Mouse (Mus musculus) embryonic facial prominence, embryonic 11.5 days (tissue): Measurements from ENCODE around the gene Mc1r. TPM values are rescaled to one million over a fixed set of nuclear protein-coding genes. Genes with fewer than 3 reads are reported as not detected.

Experiments used
- ATAC-seq: fragments of 200-750 bp; cut with Nextera tagmentation; replicated peaks from 2 replicates; pipeline ENCODE4 v1.8.0; 2017; ENCODE audit warnings: low read depth; ENCODE audit not compliant: insufficient number of reproducible peaks, low FRiP score, low TSS enrichment
- DNase-seq: peaks from one replicate; pipeline ENCODE4 v3.0.0-alpha.2; 2015; ENCODE audit warnings: low spot score
- H3K27ac ChIP-seq: fragments of 300-500 bp; sonication (generic); replicated peaks from 2 replicates; pipeline ENCODE4 v1.5.1; 2014; ENCODE audit warnings: mild to moderate bottlenecking, low read depth, low read length, control low read depth
- H3K27me3 ChIP-seq: fragments of 300-500 bp; sonication (generic); 2 replicates; pipeline ENCODE4 v1.6.1; 2014; ENCODE audit warnings: mild to moderate bottlenecking, low read length, moderate library complexity, mixed read lengths; ENCODE audit not compliant: control insufficient read depth, insufficient read depth
- H3K36me3 ChIP-seq: fragments of 300-500 bp; sonication (generic); replicated peaks from 2 replicates; pipeline ENCODE4 v1.6.1; 2014; ENCODE audit warnings: low read depth, mild to moderate bottlenecking, low read length, moderate library complexity, mixed read lengths; ENCODE audit not compliant: control insufficient read depth, insufficient read depth
- H3K4me1 ChIP-seq: fragments of 300-500 bp; sonication (generic); 2 replicates; pipeline ENCODE4 v1.6.1; 2014; ENCODE audit warnings: low read length, mixed read lengths; ENCODE audit not compliant: control insufficient read depth, insufficient read depth
- H3K4me2 ChIP-seq: fragments of 300-500 bp; sonication (generic); 2 replicates; pipeline ENCODE4 v1.6.1; 2014; ENCODE audit warnings: low read depth, mild to moderate bottlenecking, control low read depth, low read length, moderate library complexity
- H3K4me3 ChIP-seq: fragments of 300-500 bp; sonication (generic); 2 replicates; pipeline ENCODE4 v1.5.1; 2014; ENCODE audit warnings: low read depth, low read length, control low read depth
- H3K9ac ChIP-seq: fragments of 300-500 bp; sonication (generic); replicated peaks from 2 replicates; pipeline ENCODE4 v1.6.1; 2014; ENCODE audit warnings: mild to moderate bottlenecking, control low read depth, low read length
- H3K9me3 ChIP-seq: fragments of 300-500 bp; sonication (generic); replicated peaks from 2 replicates; pipeline ENCODE4 v1.6.1; 2016; ENCODE audit warnings: mild to moderate bottlenecking, low read length, inconsistent platforms, mixed read lengths; ENCODE audit not compliant: control insufficient read depth
- WGBS: fragments of 180-500 bp; shearing (Covaris S2); extraction: QIAGEN DNeasy Blood & Tissue Kit; methylation state at CpG from one replicate; pipeline ENCODE4 v1.1.7; 2014; 5-methylcytosine and 5-hydroxymethylcytosine counted together
- polyA plus RNA-seq: library from polyadenylated mRNA; unstranded; fragments of >200 nt; fragmentation: Nextera tagmentation; extraction: Ambion mirVana; gene quantifications from 2 replicates; pipeline ENCODE4 v1.2.1, GENCODE M21; 2014

Mc1r gene
- polyA plus RNA-seq, 1 experiment from 2014 or later = not detected

DNA sequence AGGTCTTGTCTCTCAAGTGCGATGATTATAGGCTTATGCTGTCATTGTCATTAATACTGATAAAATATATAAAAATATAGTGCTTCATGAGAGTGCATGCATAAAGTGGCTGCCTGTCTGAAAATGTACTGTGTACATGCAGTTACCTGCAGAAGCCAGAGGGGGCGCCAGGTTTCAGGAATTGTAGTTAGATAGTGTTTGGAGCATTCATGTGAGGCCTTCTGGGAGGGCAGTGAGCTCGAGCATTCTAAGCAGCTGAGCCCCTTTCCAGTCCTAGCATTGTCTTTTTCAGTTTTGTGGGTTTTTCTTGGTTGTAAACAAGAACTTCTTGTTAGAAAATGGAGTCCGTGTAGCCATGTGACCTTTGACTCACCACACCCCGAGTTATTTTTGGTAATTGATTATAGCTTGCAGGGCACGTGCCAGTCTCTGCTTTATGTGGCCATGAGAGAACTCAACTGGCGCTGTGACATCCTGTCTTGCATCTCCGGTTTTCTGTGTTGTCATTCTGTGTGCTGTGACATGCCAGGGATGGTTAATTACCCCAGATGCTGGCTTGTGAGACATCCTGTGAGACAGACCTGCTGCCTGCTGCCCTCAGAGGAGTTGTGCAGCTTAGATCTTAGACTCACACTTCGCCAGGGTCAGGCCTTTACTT lies 21.9 kb upstream of the Mc1r start:
- no peaks in the 10 kb centered on the region for H3K9me3 ChIP-seq
- H3K9ac ChIP-seq = no peak overlapping the region
- WGBS = 72% methylated on average over 9 of the region's 9 CpGs
- H3K36me3 ChIP-seq = peaks cover 14% of the 10 kb centered on the region
- ATAC-seq (no peak), DNase-seq (peak; percentile 44)
- no peak overlapping the region for H3K27ac ChIP-seq
- H3K4me1 ChIP-seq = no peaks in the 10 kb centered on the region
- H3K4me3 ChIP-seq = no peak overlapping the region
- no peaks in the 10 kb centered on the region for H3K27me3 ChIP-seq
- H3K4me2 ChIP-seq = no peak overlapping the region

DNA sequence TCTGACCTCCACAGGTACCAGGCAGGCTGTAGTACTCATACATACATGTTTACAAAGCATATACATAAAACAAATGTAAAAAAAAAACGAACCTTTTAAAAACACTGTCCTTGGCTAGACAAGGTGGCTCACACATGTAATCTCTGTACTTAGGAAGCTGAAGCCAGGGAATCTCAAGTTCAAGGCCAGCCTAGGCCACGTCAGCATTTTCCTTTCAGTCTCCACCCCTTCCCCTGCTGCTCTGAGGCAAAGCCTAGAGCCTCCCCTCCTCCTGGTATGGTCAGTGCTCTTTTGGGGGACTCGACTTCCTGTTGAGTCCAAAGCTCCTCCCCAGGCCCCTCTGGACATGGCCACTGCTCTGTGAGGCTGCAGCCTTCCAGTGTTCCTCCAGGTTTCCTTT lies 19.9 kb upstream of the Mc1r start:
- Histone ChIP-seq H3K36me3 (peaks cover 14% of the 10 kb centered on the region), H3K4me1 (no peaks in the 10 kb centered on the region)
- no peak for DNase-seq

GRCm38 (mm10) chr8:123387801-123388200 lies 19.1 kb upstream of the Mc1r start:
- Histone ChIP-seq H3K4me1 (no peaks in the 10 kb centered on the region), H3K36me3 (peaks cover 14% of the 10 kb centered on the region), H3K4me3 (no peak overlapping the region), H3K9me3 (no peaks in the 10 kb centered on the region), H3K27ac (no peak overlapping the region), H3K27me3 (no peaks in the 10 kb centered on the region), H3K9ac (no peak overlapping the region), H3K4me2 (no peak overlapping the region)
- ATAC-seq (no peak), DNase-seq (no peak)
- 88% methylated on average over 8 of the region's 8 CpGs for WGBS

More for the DNA sequence above, 19.9 kb upstream of the Mc1r start:
- no peak for ATAC-seq
- Histone ChIP-seq H3K4me2 (no peak overlapping the region), H3K9me3 (no peaks in the 10 kb centered on the region), H3K9ac (no peak overlapping the region), H3K27me3 (no peaks in the 10 kb centered on the region), H3K4me3 (no peak overlapping the region), H3K27ac (no peak overlapping the region)
- WGBS = 90% methylated on average over 3 of the region's 3 CpGs

DNA sequence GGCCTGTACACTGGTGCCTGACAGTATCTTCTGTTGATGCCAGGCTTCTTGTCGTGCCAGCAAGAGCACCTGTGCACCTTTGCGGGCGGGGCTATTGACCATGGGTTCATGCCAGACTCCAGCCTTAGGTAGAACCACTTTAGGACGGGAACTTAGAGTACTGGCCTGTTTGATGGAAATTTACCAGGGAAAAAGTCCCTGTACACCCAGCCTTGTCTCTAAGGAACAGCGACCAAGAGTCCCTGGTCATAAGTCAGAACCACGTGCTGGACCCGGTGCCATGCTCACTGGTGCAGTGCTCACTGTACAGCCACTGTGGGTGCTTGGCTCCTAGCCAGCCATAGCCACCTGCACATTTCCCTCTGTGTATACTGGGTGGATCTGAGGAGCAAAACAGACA lies 17.9 kb upstream of the Mc1r start:
- H3K27me3 ChIP-seq = no peaks in the 10 kb centered on the region
- no peaks in the 10 kb centered on the region for H3K4me1 ChIP-seq
- H3K9me3 ChIP-seq = no peaks in the 10 kb centered on the region
- ATAC-seq (no peak), DNase-seq (no peak)
- no peak overlapping the region for H3K4me2 ChIP-seq
- peaks cover 8% of the 10 kb centered on the region for H3K36me3 ChIP-seq
- H3K27ac ChIP-seq = no peak overlapping the region
- no peak overlapping the region for H3K4me3 ChIP-seq
- no peak overlapping the region for H3K9ac ChIP-seq
- 97% methylated on average over 7 of the region's 7 CpGs for WGBS

GRCm38 (mm10) chr8:123398308-123398707 lies 8.6 kb upstream of the Mc1r start:
- DNase-seq (no peak), ATAC-seq (no peak)
- Histone ChIP-seq H3K9me3 (no peaks in the 10 kb centered on the region), H3K27ac (no peak overlapping the region), H3K27me3 (no peaks in the 10 kb centered on the region), H3K4me3 (no peak overlapping the region), H3K4me1 (no peaks in the 10 kb centered on the region), H3K4me2 (no peak overlapping the region), H3K9ac (no peak overlapping the region), H3K36me3 (peaks cover 4% of the 10 kb centered on the region)
- WGBS = 96% methylated on average over 13 of the region's 13 CpGs

- ATAC-seq (no peak), DNase-seq (no peak)
- no peak overlapping the region for H3K4me3 ChIP-seq
- H3K36me3 ChIP-seq = peaks cover 4% of the 10 kb centered on the region
- no peaks in the 10 kb centered on the region for H3K27me3 ChIP-seq
- no peaks in the 10 kb centered on the region for H3K4me1 ChIP-seq
- WGBS = 92% methylated on average over 9 of the region's 9 CpGs
- no peaks in the 10 kb centered on the region for H3K9me3 ChIP-seq
- H3K4me2 ChIP-seq = no peak overlapping the region
- H3K9ac ChIP-seq = no peak overlapping the region
- no peak overlapping the region for H3K27ac ChIP-seq
Observed at GRCm38 (mm10) chr8:123401936-123402335, 5.0 kb upstream of the Mc1r start.

- Histone ChIP-seq H3K9ac (no peak overlapping the region), H3K4me2 (no peak overlapping the region), H3K4me3 (no peak overlapping the region), H3K27me3 (no peaks in the 10 kb centered on the region), H3K27ac (no peak overlapping the region), H3K36me3 (peaks cover 4% of the 10 kb centered on the region), H3K9me3 (no peaks in the 10 kb centered on the region), H3K4me1 (no peaks in the 10 kb centered on the region)
- DNase-seq (no peak), ATAC-seq (no peak)
- 89% methylated on average over 9 of the region's 9 CpGs for WGBS
Observed at GRCm38 (mm10) chr8:123402730-123403326, 4.1 kb upstream of the Mc1r start.

DNA sequence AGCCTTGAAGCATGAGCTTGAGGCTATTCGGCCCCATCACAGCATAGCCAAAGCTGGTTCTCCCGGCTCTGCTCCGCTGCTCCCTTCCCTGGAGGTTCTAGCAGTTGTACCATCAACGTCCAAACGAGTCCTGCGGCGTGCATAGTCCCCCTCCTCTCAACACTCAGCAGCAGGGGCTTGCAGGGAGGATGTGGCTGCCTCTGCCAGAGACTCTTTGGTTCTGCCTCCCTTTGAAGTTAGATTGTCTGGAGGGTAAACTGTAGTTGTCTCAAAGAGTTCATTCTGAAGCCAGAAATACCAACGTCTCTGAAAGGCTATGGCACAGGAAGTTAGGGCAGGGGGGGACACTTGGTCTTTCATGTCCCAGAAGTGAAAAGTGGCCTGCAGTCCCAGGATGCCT lies 2.4 kb upstream of the Mc1r start:
- WGBS = 25% methylated on average over 8 of the region's 8 CpGs
- no peak overlapping the region for H3K27ac ChIP-seq

More for the DNA sequence above, 2.4 kb upstream of the Mc1r start:
- DNase-seq = no peak
- Histone ChIP-seq H3K4me3 (no peak overlapping the region), H3K36me3 (no peaks in the 10 kb centered on the region; the same call in none of the 2 replicates), H3K4me2 (no peak overlapping the region), H3K27me3 (peaks cover 4% of the 10 kb centered on the region; the same call in 1 of the 2 replicates), H3K9me3 (no peaks in the 10 kb centered on the region), H3K4me1 (no peaks in the 10 kb centered on the region), H3K9ac (no peak overlapping the region)
- ATAC-seq = no peak
